Mouse (Mus musculus): ENCODE measurements around the gene Evi2. TPM values are rescaled to one million over a fixed set of nuclear protein-coding genes. Genes with fewer than 3 reads are reported as not detected.

The Evi2 gene
- total and polyA plus RNA-seq, 3 experiments = 1.2 to 6.2 (median 2.8) TPM

- TF ChIP-seq HCFC1 (IDR thresholded peaks at IDR 0.05; ENCODE audit: low read depth, low read length) (no peak), JUND (conservative IDR thresholded peaks at IDR 0.05; ENCODE audit: low read depth, low read length) (peak; percentile 52), ZC3H11A (IDR thresholded peaks at IDR 0.05; ENCODE audit: low read depth, low read length) (no peak), CTCF (conservative IDR thresholded peaks at IDR 0.05 in 1 of 2, IDR thresholded peaks at IDR 0.05 in 1 of 2; ENCODE audit: low read depth in 2 of 2, low read length in 2 of 2) (no peak), PAX5 (IDR thresholded peaks at IDR 0.05; ENCODE audit: low read length) (no peak), MAZ (IDR thresholded peaks at IDR 0.05; ENCODE audit: low read depth, low read length) (0 out of 2 replicates have a peak, but pooled peaks have one; percentile 24), MYC (IDR thresholded peaks at IDR 0.05; ENCODE audit: low read depth, low read length) (no peak)
These were observed 653 bp downstream of the Evi2 start (continued) for GRCm38 (mm10) chr11:79529736-79530135.

GRCm38 (mm10) chr11:79529226-79529625 is 1.2 kb downstream of the Evi2 start:
- peak overlapping the region; percentile 82 for H3K4me2 ChIP-seq (ENCODE audit: insufficient read depth, low read depth, poor library complexity, severe bottlenecking)

GRCm38 (mm10) chr11:79528601-79529000 is 1.8 kb downstream of the Evi2 start:
- H3K79me2 ChIP-seq (replicated peaks; ENCODE audit: control insufficient read depth, extremely low read depth, insufficient read depth, poor library complexity, severe bottlenecking) = peaks cover 32% of the 10 kb centered on the region
- peak overlapping the region; percentile 97 for H3K27ac ChIP-seq (ENCODE audit: insufficient read depth, low read depth)
- dilution Hi-C loops (cut with MboI; ENCODE audit: extremely low pct_ligation_motif_present, extremely low pct_unique_long_range_greater_than_20kb, low sequenced_read_pairs) (no loop called here), in situ Hi-C loops (cut with MboI; ENCODE audit: low pct_ligation_motif_present, low pct_unique_long_range_greater_than_20kb, low sequenced_read_pairs) (no loop called here)
- H3K9me3 ChIP-seq (replicated peaks; ENCODE audit: low read length) = no peaks in the 10 kb centered on the region
- H3K4me2 ChIP-seq (ENCODE audit: insufficient read depth, low read depth, poor library complexity, severe bottlenecking) = peak overlapping the region; percentile 82
- peaks cover 18 to 42% of the 10 kb centered on the region in 2 experiments for H3K36me3 ChIP-seq (replicated peaks in 1 of 2; ENCODE audit: control insufficient read depth in 1 of 2, insufficient read depth in 1 of 2, low read length in 1 of 2)
- H3K4me3 ChIP-seq (replicated peaks in 1 of 3; ENCODE audit: low read depth in 2 of 3, low read length in 2 of 3, poor library complexity in 1 of 3) = peak overlapping the region; percentile 65 to 89 (median 78)
- no peaks in the 10 kb centered on the region for H3K27me3 ChIP-seq (replicated peaks)
- peak overlapping the region; percentile 99 for H3K9ac ChIP-seq (ENCODE audit: insufficient read depth, low read depth)
- H3K4me1 ChIP-seq (ENCODE audit: control insufficient read depth in 1 of 2, insufficient read depth in 2 of 2) = peaks cover 24 to 62% of the 10 kb centered on the region in 2 experiments
- DNase-seq (ENCODE audit: extremely low read depth) = peak; percentile 68
- TF ChIP-seq ETS1 (conservative IDR thresholded peaks at IDR 0.05; ENCODE audit: low read depth, low read length) = peak; percentile 6; the same call in 1 of the 2 replicates
- no peak for TF ChIP-seq RAD21 (IDR thresholded peaks at IDR 0.05; ENCODE audit: low read depth, low read length)
- no peak for TF ChIP-seq UBTF (IDR thresholded peaks at IDR 0.05; ENCODE audit: low read depth, low read length)
- TF ChIP-seq EP300 (IDR thresholded peaks at IDR 0.05; ENCODE audit: low read length) = no peak
- TF ChIP-seq NRF1 (IDR thresholded peaks at IDR 0.05; ENCODE audit: low read depth, low read length) = peak; percentile 94
- TF ChIP-seq JUN (IDR thresholded peaks at IDR 0.05; ENCODE audit: insufficient read depth, low read depth, low read length) = no peak
- TF ChIP-seq NELFE (IDR thresholded peaks at IDR 0.05; ENCODE audit: low read depth, low read length) = 0 out of 2 replicates have a peak, but pooled peaks have one; percentile 55
- TF ChIP-seq ZNF384 (IDR thresholded peaks at IDR 0.05; ENCODE audit: low read depth, low read length) = no peak
- no peak for TF ChIP-seq ZKSCAN1 (IDR thresholded peaks at IDR 0.05; ENCODE audit: borderline replicate concordance, low read depth, low read length)
- TF ChIP-seq TCF12 (IDR thresholded peaks at IDR 0.05; ENCODE audit: low read depth, low read length) = no peak
- TF ChIP-seq MAZ (IDR thresholded peaks at IDR 0.05; ENCODE audit: low read depth, low read length) = peak; percentile 20; the same call in 1 of the 2 replicates
- peak; percentile 39; the same call in 1 of the 2 replicates for TF ChIP-seq ZMIZ1 (IDR thresholded peaks at IDR 0.05; ENCODE audit: low read depth, low read length)
- no peak for TF ChIP-seq MYC (IDR thresholded peaks at IDR 0.05; ENCODE audit: low read depth, low read length)
- no peak; the same call in 1 of the 2 replicates for TF ChIP-seq SIN3A (IDR thresholded peaks at IDR 0.05; ENCODE audit: low read length)
- TF ChIP-seq MEF2A (IDR thresholded peaks at IDR 0.05; ENCODE audit: borderline replicate concordance, low read depth, low read length) = no peak
- TF ChIP-seq POLR2A (IDR thresholded peaks at IDR 0.05; ENCODE audit: low read depth, low read length) = peak; percentile 48
- no peak for TF ChIP-seq CTCF (conservative IDR thresholded peaks at IDR 0.05 in 1 of 2, IDR thresholded peaks at IDR 0.05 in 1 of 2; ENCODE audit: low read depth in 2 of 2, low read length in 2 of 2)
- peak; percentile 14; the same call in 1 of the 2 replicates for TF ChIP-seq CHD1 (IDR thresholded peaks at IDR 0.05; ENCODE audit: low read depth, low read length)
- 0 out of 2 replicates have a peak, but pooled peaks have one; percentile 44 for TF ChIP-seq ELF1 (IDR thresholded peaks at IDR 0.05; ENCODE audit: low read depth, low read length)
- TF ChIP-seq BHLHE40 (IDR thresholded peaks at IDR 0.05; ENCODE audit: low read depth, low read length) = no peak
- no peak for TF ChIP-seq ZC3H11A (IDR thresholded peaks at IDR 0.05; ENCODE audit: low read depth, low read length)
- no peak for TF ChIP-seq USF1 (IDR thresholded peaks at IDR 0.05; ENCODE audit: low read depth, low read length)
- no peak for TF ChIP-seq SMC3 (IDR thresholded peaks at IDR 0.05; ENCODE audit: low read depth, low read length)
- TF ChIP-seq POLR2AphosphoS2 (IDR thresholded peaks at IDR 0.05; ENCODE audit: low read depth, low read length) = peak; percentile 15; the same call in 1 of the 2 replicates
- no peak for TF ChIP-seq MAFK (IDR thresholded peaks at IDR 0.05; ENCODE audit: insufficient replicate concordance, low read length)
- TF ChIP-seq KAT2A (IDR thresholded peaks at IDR 0.05; ENCODE audit: insufficient replicate concordance, low read length) = no peak

More at GRCm38 (mm10) chr11:79529226-79529625, 1.2 kb downstream of the Evi2 start:
- Histone ChIP-seq H3K79me2 (replicated peaks; ENCODE audit: control insufficient read depth, extremely low read depth, insufficient read depth, poor library complexity, severe bottlenecking) (peaks cover 30% of the 10 kb centered on the region), H3K36me3 (replicated peaks in 1 of 2; ENCODE audit: control insufficient read depth in 1 of 2, insufficient read depth in 1 of 2, low read length in 1 of 2) (peaks cover 18 to 47% of the 10 kb centered on the region in 2 experiments), H3K9me3 (replicated peaks; ENCODE audit: low read length) (no peaks in the 10 kb centered on the region), H3K4me3 (replicated peaks in 1 of 3; ENCODE audit: low read depth in 2 of 3, low read length in 2 of 3, poor library complexity in 1 of 3) (peak overlapping the region; percentile 65 to 89 (median 78)), H3K9ac (ENCODE audit: insufficient read depth, low read depth) (peak overlapping the region; percentile 99), H3K4me1 (ENCODE audit: control insufficient read depth in 1 of 2, insufficient read depth in 2 of 2) (peaks cover 21 to 60% of the 10 kb centered on the region in 2 experiments), H3K27me3 (replicated peaks) (no peaks in the 10 kb centered on the region), H3K27ac (ENCODE audit: insufficient read depth, low read depth) (peak overlapping the region; percentile 97)
- TF ChIP-seq CHD1 (IDR thresholded peaks at IDR 0.05; ENCODE audit: low read depth, low read length) = peak; percentile 20; the same call in 1 of the 2 replicates
- no peak for TF ChIP-seq ZC3H11A (IDR thresholded peaks at IDR 0.05; ENCODE audit: low read depth, low read length)
- no peak for DNase-seq (ENCODE audit: extremely low read depth)
- in situ Hi-C loops (cut with MboI; ENCODE audit: low pct_ligation_motif_present, low pct_unique_long_range_greater_than_20kb, low sequenced_read_pairs) (no loop called here), dilution Hi-C loops (cut with MboI; ENCODE audit: extremely low pct_ligation_motif_present, extremely low pct_unique_long_range_greater_than_20kb, low sequenced_read_pairs) (no loop called here)

All from CH12.LX (cell line).